Comparison of ENCODE assay signal across 18 mouse cellular contexts in the genomic region with DNA sequence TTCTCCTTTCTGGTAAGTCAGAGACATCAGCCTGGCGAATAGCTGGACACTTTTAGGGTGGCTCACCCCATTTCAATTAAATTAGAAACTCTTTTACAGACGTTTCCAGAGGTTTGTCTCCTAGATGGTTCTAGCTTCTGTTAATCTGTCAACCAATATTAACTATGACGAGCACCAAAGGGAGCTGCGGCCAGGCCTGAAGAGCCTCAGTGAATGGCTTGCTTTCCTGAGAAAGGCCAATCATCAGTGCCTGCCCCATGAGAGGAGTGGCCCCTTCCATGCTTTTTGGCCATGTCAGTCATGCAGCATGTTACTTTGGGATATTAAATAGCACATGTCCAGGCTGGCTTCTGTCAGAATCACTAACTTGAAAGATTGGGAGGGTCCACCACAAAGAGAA.
"Had no signal": no experiment of that assay in that cellular context is flagged by ENCODE, and none has a peak within 500 bp of the region (broad histone marks: within the 10 kb centered on the region; RNA-seq: fewer than 3 reads in every experiment).

No protein-coding gene starts in this region.

- H3K27ac ChIP-seq: midbrain, embryonic 10.5 days; midbrain, embryonic 12.5 days; neural tube, embryonic 13.5 days; neural tube, embryonic 15.5 days had no signal

- H3K36me3 ChIP-seq: midbrain, embryonic 10.5 days; midbrain, embryonic 12.5 days; neural tube, embryonic 13.5 days; neural tube, embryonic 15.5 days had no signal

- DNase-seq: lung, adult 18-20 months; lung, embryonic 14.5 days; lung, postnatal 10 days; lung, postnatal 4 days; midbrain, embryonic 14.5 days; retina, postnatal 1 day; right cerebral cortex, adult 18-20 months; right cerebral cortex, postnatal 25 days; right cerebral cortex, postnatal 4 days; spleen, adult 18-20 months; thymus, adult 18-20 months; thymus, postnatal 25 days; thymus, postnatal 4 days had no signal

- H3K4me3 ChIP-seq: midbrain, embryonic 10.5 days; midbrain, embryonic 12.5 days; myocyte; neural tube, embryonic 13.5 days; neural tube, embryonic 15.5 days had no signal

- H3K4me1 ChIP-seq: midbrain, embryonic 10.5 days; midbrain, embryonic 12.5 days; neural tube, embryonic 13.5 days; neural tube, embryonic 15.5 days had no signal

- H3K27me3 ChIP-seq: midbrain, embryonic 12.5 days; neural tube, embryonic 13.5 days; neural tube, embryonic 15.5 days had no signal
